Mouse (Mus musculus): Measurements from ENCODE around the gene Clip2. TPM values are rescaled to one million over a fixed set of nuclear protein-coding genes. Genes with fewer than 3 reads are reported as not detected.

Clip2 gene
- polyA plus RNA-seq, 1 experiment from 2014 or later: 7.4 TPM

Small RNA genes within 50 kb of the gene (microRNA-seq; reads per million reads assigned to microRNA genes)
- not detected for gene Gm26340
- not detected for gene Mir7228

Other genes starting within 250 kb of the Clip2 start
- 227 and 232 TPM in 2 replicates for gene Gtf2i, start 237.7 kb downstream of the Clip2 start, polyA plus RNA-seq (2016; fragmentation: Nextera tagmentation; extraction: Ambion mirVana)
- gene Gtf2ird1, start 95.7 kb downstream of the Clip2 start, polyA plus RNA-seq (2016; fragmentation: Nextera tagmentation; extraction: Ambion mirVana): 151 and 153 TPM in 2 replicates
- gene Syna, start 7.7 kb upstream of the Clip2 start, polyA plus RNA-seq (2016; fragmentation: Nextera tagmentation; extraction: Ambion mirVana): 0.15 TPM in 1 of 2 replicates, not detected in the other
- gene Rfc2, start 28.9 kb upstream of the Clip2 start, polyA plus RNA-seq (2016; fragmentation: Nextera tagmentation; extraction: Ambion mirVana): 307 and 317 TPM in 2 replicates
- gene Lat2, start 62.6 kb upstream of the Clip2 start, polyA plus RNA-seq (2016; fragmentation: Nextera tagmentation; extraction: Ambion mirVana): 1.9 and 3.3 TPM in 2 replicates
- gene Eif4h, start 87.1 kb upstream of the Clip2 start, polyA plus RNA-seq (2016; fragmentation: Nextera tagmentation; extraction: Ambion mirVana): 504 and 505 TPM in 2 replicates
- gene Limk1, start 136.2 kb upstream of the Clip2 start, polyA plus RNA-seq (2016; fragmentation: Nextera tagmentation; extraction: Ambion mirVana): 12.3 and 13.8 TPM in 2 replicates
- gene Eln, start 194.9 kb upstream of the Clip2 start, polyA plus RNA-seq (2016; fragmentation: Nextera tagmentation; extraction: Ambion mirVana): 32.7 and 35.4 TPM in 2 replicates

Measured in embryonic facial prominence, embryonic 12.5 days (tissue).